Mouse (Mus musculus) spleen, postnatal 4 days (tissue): ENCODE measurements around the gene Dpp10.

Source experiments
- DNase-seq, 2 experiments: peaks; one replicate each; pipeline ENCODE4 v3.0.0; 2022; ENCODE audit warnings: low spot score in 2 of 2

The Dpp10 gene

DNA sequence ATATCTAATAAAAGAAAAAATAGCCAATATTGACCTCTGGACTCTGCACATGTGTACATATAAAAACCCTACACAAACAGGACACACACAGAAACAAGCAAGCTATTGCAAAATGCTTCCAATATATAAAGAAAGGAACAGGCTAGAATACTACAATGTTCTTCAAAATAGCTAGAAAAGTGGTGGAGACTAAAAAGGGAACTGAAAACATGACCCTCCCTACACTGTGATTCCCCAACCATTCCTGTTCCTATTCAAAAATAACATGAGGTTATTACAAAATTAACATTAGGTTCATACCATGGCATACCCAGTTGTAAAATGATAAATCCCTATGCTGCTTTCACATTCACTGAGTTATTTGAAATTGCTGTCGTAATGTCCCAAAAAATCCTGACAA lies 125.8 kb downstream of the Dpp10 start:
- DNase-seq, result no peak

DNA sequence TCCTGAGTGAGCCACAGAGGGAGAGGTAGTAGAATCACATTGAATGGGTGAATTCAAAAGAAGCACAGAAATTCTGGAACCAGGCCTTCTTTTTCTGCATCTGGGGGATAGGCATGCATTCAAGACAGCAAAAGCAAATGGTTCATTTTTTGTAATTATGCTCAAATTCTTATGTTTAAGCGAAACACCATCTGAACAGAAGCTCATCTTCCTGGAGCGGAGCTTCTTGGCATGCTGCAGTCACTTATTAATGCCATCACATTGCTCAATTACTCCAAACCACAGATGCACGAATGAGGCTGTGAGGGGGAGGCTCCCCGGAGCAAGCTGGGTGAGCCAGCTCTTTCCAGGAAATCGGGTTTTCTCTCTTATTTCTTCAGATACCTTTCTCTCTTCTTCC lies 142.7 kb downstream of the Dpp10 start:
- no peak for DNase-seq

DNA sequence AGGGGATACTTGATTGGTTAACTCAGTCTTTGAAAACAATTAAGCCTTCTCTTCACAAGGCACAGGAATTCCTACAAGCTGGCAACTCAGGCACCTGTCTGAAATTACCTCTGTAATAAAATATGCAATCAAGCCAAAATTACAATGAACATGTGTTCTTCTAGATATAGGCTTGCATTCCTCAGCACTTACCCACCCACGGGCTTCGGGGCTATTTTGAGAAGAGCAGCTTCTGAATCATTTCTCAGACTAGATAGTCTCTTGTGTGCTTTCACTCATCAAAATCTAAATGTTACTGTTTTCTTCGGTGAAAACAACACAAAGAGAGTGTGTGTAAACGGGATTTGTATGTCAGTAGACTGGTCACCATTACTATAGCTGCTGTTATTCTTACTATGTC lies 144.1 kb downstream of the Dpp10 start:
- DNase-seq, result no peak

- no peak for DNase-seq
These were observed 158.1 kb downstream of the Dpp10 start for GRCm38 (mm10) chr1:123887243-123887642.

- DNase-seq, result no peak
These were observed 198.5 kb downstream of the Dpp10 start for GRCm38 (mm10) chr1:123846881-123847280.

DNA sequence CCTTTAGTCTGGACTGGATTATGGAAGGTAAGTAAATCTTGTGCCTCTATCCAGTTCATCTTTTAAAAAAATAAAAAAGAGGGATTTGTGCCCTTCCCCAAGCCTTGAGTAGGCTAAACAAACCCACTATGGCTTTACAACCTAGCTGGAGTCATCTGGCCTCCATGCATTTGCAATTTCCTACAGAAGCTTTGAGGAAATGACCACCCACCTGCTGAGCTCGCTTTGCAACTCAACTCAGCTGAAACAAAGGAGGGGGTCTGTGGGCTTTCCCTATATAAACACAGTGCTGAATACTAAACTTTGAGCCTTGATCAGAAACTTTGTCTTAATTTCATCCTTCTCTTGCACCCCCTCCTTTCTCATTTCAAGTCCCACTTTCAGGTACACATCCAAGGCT lies 244.2 kb downstream of the Dpp10 start:
- DNase-seq, result no peak

DNA sequence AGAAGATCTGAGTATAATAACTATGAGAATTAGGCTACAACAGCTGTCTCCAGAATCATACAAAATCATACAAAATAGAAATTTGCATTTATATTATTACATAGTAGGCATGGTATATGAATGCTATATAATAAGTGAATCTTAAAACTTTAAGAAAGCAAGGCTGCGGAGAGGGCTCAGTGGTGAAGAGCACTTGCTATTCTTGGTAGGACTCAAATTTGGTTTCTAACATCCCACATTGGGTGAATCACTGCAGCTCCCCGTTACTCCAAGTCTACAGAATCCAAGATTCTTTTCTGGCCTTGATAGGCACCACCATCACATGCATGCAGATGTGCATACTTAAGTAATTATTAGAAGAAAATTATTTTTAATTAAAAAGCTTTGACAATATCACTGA lies 279.8 kb downstream of the Dpp10 start:
- DNase-seq, result no peak

DNA sequence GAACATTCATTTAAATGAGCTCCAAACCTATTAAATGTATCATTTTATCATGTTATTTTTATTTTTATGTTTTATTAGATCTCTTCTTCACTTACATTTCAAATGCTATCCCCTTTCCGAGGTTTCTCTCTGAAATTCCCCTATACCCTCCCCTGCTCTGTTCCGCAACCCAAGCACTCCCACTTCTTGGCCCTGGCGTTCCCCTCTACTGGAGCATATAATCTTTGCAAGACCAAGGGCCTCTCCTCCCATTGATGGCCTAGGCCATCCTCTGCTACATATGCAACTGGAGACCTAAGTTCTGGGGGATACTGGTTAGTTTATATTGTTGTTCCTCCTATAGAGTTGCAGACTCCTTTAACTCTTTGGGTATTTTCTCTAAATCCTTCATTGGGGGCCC lies 283.1 kb downstream of the Dpp10 start:
- no peak for DNase-seq

DNA sequence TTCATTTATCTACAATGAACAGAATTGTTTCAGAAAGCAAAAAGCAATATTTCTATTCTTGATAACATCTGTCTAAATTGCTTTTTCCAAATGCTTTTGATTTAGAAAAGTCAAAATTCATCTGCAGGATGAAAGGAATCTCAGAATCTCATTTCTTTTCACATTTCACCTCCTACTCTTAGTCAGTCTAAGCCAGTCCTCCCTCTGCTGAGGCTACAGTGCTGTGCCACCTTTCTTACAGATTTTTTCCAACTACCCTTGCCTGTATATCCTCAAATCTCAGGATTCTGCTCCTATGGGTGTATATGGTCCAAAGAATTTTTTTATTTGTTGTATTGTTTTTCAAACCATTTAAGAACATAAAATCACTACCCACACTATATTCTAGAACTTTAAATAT lies 289.3 kb downstream of the Dpp10 start:
- DNase-seq, result no peak

GRCm38 (mm10) chr1:123707292-123707691 lies 338.1 kb downstream of the Dpp10 start:
- DNase-seq, result no peak

DNA sequence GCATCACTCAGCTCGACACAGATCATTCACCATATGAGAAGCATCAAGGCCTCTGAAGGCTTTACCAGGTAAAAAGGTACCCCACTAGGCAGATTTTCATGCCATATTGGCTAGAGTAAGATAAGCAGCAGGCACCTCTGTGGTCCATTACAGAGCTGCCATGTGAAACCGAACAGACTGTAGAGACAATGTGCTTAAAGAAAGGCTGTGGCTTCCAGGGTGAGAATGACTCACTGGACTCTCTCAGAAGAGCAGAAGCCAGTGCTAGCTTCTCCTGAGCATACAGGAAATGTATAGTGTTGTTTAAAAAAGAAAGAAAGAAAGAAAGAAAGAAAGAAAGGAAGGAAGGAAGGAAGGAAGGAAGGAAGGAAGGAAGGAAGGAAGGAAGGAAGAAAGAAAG lies 386.9 kb downstream of the Dpp10 start:
- no peak for DNase-seq

DNA sequence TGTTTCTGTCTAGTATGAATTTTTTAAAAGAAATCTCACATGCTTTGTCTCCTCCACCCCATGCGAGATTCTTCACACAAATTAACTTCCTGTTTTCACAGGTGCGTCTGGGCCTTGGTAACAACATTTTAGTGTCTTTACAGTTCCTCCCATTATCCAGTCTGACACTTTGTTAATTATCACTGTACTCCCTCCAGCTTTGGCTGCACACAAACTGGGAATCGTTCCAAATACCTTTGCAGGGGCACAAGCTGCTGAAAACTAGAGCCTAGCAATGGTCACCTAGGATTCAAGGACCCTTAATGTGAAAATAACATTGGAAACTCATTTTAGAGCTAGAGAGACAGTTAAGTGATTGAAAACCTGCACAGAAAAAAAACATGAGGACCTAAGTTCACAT lies 388.8 kb downstream of the Dpp10 start:
- DNase-seq, result no peak

GRCm38 (mm10) chr1:123637897-123638296 lies 407.5 kb downstream of the Dpp10 start:
- no peak for DNase-seq

DNA sequence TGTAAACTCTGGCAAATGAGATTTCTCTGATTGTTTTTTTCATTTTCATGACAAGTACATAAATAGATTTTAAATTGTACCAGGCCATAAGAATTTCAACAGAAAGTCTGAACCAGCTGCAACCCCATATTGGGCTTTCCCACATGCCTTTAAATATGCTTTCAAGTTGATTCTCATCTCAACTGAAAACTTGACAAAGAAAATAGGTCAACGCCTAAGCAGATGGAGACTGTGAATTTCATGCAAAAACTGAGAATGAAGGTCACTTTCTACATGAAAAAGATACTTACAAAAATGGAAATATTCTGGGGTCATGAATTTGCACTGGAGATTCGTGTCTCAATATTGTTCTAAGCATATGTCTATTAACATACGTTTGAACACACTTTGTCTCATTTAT lies 417.1 kb downstream of the Dpp10 start:
- no peak for DNase-seq

DNA sequence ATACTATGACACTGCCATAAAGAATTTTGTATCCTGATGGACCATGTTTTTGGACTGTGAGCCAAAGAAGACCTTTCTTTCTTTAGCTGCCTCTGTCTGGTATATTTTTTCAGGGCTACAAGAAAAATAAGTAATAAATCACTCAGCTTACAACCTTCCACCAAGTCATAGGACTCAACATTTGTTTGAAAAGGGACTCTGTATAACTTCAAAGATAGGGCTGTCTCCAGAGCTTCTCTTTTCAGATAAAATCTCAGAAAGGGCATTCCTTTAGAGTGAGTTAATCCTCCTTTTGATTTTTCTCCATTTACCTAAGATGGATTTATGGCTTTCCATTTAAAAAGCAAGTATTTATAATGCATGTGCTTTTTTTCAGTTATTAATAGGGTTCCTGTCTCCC lies 460.5 kb downstream of the Dpp10 start:
- DNase-seq, result no peak

- no peak for DNase-seq
These were observed 465.2 kb downstream of the Dpp10 start for GRCm38 (mm10) chr1:123580112-123580511.

GRCm38 (mm10) chr1:123573713-123574112 lies 471.6 kb downstream of the Dpp10 start:
- DNase-seq, result no peak

GRCm38 (mm10) chr1:123542496-123542895 lies 502.9 kb downstream of the Dpp10 start:
- DNase-seq, result no peak

GRCm38 (mm10) chr1:123467729-123468128 lies 577.6 kb downstream of the Dpp10 start:
- DNase-seq, result no peak

DNA sequence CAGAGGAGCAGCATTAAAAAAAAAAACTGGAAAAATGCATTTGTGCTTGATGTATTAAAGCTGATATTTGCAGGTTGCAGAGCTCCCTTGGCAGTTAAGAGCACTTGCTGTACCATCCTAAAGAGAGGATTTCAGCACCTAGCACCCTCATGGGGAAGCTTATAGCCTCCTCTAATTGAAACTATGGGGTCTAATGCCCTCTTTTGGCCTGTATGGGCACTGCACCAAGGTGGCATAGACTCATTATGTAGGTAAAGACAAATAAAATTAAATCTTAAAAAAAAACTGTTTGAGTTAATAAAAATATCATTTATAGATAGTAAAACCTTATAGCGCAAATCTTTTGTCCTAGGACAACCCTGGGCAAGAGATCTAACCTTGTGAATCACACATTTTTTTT lies 631.2 kb downstream of the Dpp10 start:
- DNase-seq, result no peak

- no peak for DNase-seq
These were observed 694.1 kb downstream of the Dpp10 start for GRCm38 (mm10) chr1:123351300-123351699.

DNA sequence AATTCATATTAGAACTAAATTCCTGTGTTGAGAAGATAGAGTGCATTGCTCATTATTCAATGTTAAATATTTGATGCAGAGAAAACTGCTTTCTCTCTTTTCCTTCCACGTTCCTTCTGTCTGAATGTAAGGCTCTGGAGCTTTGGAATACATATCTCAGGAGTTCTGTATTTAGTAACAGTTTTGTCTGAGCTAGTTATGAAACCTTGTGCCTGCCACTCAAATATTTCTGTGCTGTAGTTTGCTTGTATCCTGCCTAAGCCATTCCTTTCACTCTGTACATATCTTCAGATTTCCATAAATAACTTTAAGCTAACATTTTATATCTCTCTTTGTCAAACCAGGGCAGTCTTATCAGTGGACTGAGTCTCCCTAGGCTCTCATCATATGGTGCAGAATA lies 707.5 kb downstream of the Dpp10 start:
- DNase-seq, result no peak

- no peak for DNase-seq
These were observed 728.5 kb downstream of the Dpp10 start for GRCm38 (mm10) chr1:123316886-123317285.
